Mouse (Mus musculus): ENCODE measurements around the gene Orc1. TPM values are rescaled to one million over a fixed set of nuclear protein-coding genes. Genes with fewer than 3 reads are reported as not detected.

The Orc1 gene
- 0.25 TPM for polyA plus RNA-seq (2014; fragmentation: Illumina TruSeq; extraction: RNeasy Lipid Tissue Mini Kit (QIAGEN cat#74804); ENCODE audit: insufficient read depth, low read depth, low replicate concordance)

GRCm38 (mm10) chr4:108578840-108579742 is at the start of gene Orc1, which contains the start of gene Prpf38a:
Gene Orc1 (plus strand): TSS chr4:108579423.
Gene Prpf38a (minus strand): TSS chr4:108579336.

DNA sequence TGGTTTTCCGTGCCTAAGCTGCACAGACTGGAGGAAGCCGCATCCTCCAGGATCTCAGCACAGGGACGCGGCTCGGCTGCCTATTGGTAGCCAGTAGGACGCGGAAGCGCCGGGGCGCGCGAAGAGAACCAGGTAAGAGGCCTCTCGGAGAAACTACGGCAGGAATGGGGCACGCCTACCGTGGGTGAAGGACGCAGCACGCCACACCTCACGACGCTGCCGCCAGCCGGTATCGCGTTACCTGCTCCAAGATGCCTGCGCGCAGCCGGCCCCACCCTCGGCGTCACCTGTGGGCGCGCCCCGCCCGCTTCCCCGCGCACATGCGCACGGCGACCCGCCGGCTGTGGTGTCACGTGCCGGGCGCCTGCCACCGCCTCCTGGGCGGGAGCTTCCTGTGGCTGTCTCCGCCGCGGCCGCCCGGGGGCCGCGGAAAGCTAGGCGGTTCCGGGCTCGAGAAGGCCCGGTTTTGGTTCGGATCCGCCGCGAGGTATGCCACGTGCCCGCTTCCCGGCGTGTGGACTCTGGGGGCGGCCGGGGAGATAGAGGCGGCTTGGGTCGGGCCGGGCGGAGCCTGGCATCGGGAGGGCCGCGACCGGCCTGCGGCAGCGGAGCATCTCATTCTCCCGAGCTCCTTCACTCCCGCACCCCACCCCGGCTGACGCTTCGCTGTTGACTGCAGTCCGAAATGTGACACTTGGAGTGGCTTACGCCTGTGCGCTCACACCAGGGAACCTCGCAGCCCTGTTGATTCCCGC is 40.5 kb downstream of the Orc1 start, which contains the start of gene Cc2d1b:
Cc2d1b (plus strand) TSS at position 354 of the 755 bp plus-strand sequence.

Other genes with a start within 250 kb of the Orc1 start
- gene Shisal2a, start 196.1 kb upstream of the Orc1 start, polyA plus RNA-seq (2014; fragmentation: Illumina TruSeq; extraction: RNeasy Lipid Tissue Mini Kit (QIAGEN cat#74804); ENCODE audit: insufficient read depth, low read depth, low replicate concordance) = 0.83 TPM
- gene Gpx7, start 172.5 kb upstream of the Orc1 start, polyA plus RNA-seq (2014; fragmentation: Illumina TruSeq; extraction: RNeasy Lipid Tissue Mini Kit (QIAGEN cat#74804); ENCODE audit: insufficient read depth, low read depth, low replicate concordance) = 25.2 TPM
- gene Tut4, start 120.0 kb upstream of the Orc1 start, polyA plus RNA-seq (2014; fragmentation: Illumina TruSeq; extraction: RNeasy Lipid Tissue Mini Kit (QIAGEN cat#74804); ENCODE audit: insufficient read depth, low read depth, low replicate concordance) = 15.4 TPM
- 34.9 TPM for gene Prpf38a, start 87 bp upstream of the Orc1 start, polyA plus RNA-seq (2014; fragmentation: Illumina TruSeq; extraction: RNeasy Lipid Tissue Mini Kit (QIAGEN cat#74804); ENCODE audit: insufficient read depth, low read depth, low replicate concordance)
- gene Cc2d1b, start 40.5 kb downstream of the Orc1 start, polyA plus RNA-seq (2014; fragmentation: Illumina TruSeq; extraction: RNeasy Lipid Tissue Mini Kit (QIAGEN cat#74804); ENCODE audit: insufficient read depth, low read depth, low replicate concordance) = 16.9 TPM
- gene 3110021N24Rik, start 140.2 kb downstream of the Orc1 start, polyA plus RNA-seq (2014; fragmentation: Illumina TruSeq; extraction: RNeasy Lipid Tissue Mini Kit (QIAGEN cat#74804); ENCODE audit: insufficient read depth, low read depth, low replicate concordance) = not detected
- 7.8 TPM for gene Zfyve9, start 201.4 kb downstream of the Orc1 start, polyA plus RNA-seq (2014; fragmentation: Illumina TruSeq; extraction: RNeasy Lipid Tissue Mini Kit (QIAGEN cat#74804); ENCODE audit: insufficient read depth, low read depth, low replicate concordance)